ENCODE assay signal across 8 mouse cellular contexts in the genomic region with DNA sequence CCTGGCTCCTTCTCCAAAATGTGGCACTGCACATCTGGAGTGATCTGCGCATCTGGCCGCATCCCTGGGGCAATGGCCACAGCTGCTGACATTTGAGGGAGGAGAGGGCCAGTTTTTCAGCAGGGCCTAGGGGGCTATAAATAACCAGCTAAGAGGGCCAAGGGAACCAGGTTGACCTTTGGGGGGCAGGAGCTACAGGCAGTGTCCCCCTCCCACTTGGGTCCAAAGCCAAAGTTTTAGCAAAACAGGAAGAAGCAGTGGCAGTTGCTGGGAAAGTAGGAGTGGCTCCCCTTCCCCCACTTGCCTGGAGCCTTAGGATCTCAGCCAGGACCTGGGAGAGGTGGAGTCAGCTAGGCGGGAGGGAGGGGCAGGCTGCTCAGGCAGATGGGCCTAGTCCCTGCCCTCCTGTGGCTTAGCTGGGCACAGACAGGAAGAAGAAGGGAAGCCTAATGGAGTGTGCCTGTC. TPM values are rescaled to one million over a fixed set of nuclear protein-coding genes. Genes with fewer than 3 reads are reported as not detected.
DNase-seq lines count a peak whose midpoint lies in the region; ATAC-seq lines count a peak whose summit lies in the region.
"Had no signal": no experiment of that assay in that cellular context is flagged by ENCODE, and none has a peak within 500 bp of the region (broad histone marks: within the 10 kb centered on the region; RNA-seq: fewer than 3 reads in every experiment).

No protein-coding gene starts in this region.

- H3K4me3 ChIP-seq in heart, embryonic 14.5 days (ENCODE audit: control insufficient read depth in 1 of 2, insufficient read depth in 1 of 2, low read depth in 1 of 2, low read length in 2 of 2): no peak overlapping the region
- H3K4me3 ChIP-seq: erythroblast, embryonic 14.5 days had no signal

- H3K27ac ChIP-seq in heart, embryonic 14.5 days (replicated peaks in 1 of 2; ENCODE audit: control insufficient read depth in 1 of 2, insufficient read depth in 1 of 2, low read depth in 2 of 2, low read length in 2 of 2): peak overlapping the region; percentile 34 to 41; a peak in 3 of 4 replicates

- no peak overlapping the region for H3K4me2 ChIP-seq in heart, embryonic 14.5 days (ENCODE audit: low read length)

- intact Hi-C loops in left cerebral cortex, postnatal 14 days (cut with DNase I): no loop called here

- no peaks in the 10 kb centered on the region for H3K36me3 ChIP-seq in heart, embryonic 14.5 days (ENCODE audit: control insufficient read depth, insufficient read depth, low read length)

- peak; percentile 61 for DNase-seq in R1 (ENCODE audit: low read depth, low spot score)
- peak; percentile 74 for DNase-seq in embryo, embryonic 11 days
- DNase-seq in kidney, postnatal 14 days: peak; percentile 92
- DNase-seq in lung, postnatal 36 days: peak; percentile 94
- DNase-seq in left cerebral cortex, postnatal 14 days (ENCODE audit: low spot score in 2 of 2): no peak
- no peak for DNase-seq in frontal cortex, adult 2 months (ENCODE audit: extremely low spot score in 1 of 2, low spot score in 1 of 2)

- no peaks in the 10 kb centered on the region for H3K27me3 ChIP-seq in heart, embryonic 14.5 days (ENCODE audit: control insufficient read depth, insufficient read depth, low read length)

- H3K4me1 ChIP-seq in heart, embryonic 14.5 days (ENCODE audit: control insufficient read depth in 2 of 2, insufficient read depth in 2 of 2, low read length in 2 of 2): peaks cover 31 to 36% of the 10 kb centered on the region in 2 experiments

- 18% methylated on average over 3 of the region's 3 CpGs for WGBS in heart, embryonic 14.5 days

- peak; percentile 76 for ATAC-seq in heart, embryonic 14.5 days (ENCODE audit: insufficient number of reproducible peaks, insufficient read depth, low FRiP score, low read depth)

- no peak overlapping the region; the same call in 1 of the 2 replicates for H3K9ac ChIP-seq in heart, embryonic 14.5 days (ENCODE audit: low read length)

- no peaks in the 10 kb centered on the region for H3K9me3 ChIP-seq in heart, embryonic 14.5 days (ENCODE audit: control insufficient read depth, low read length)

RNA-seq across cellular contexts. Expression of a gene that starts 4.3 kb away (rescaled TPM):
- polyA plus RNA-seq in heart, embryonic 14.5 days (2014; fragmentation: Nextera tagmentation; extraction: Ambion mirVana): 25.7 and 26.7 TPM in 2 replicates
- 10 to 100 TPM; 23.7 to 25.9 TPM for total RNA-seq in left cerebral cortex, postnatal 14 days (2021)
- polyA plus RNA-seq in frontal cortex, adult 2 months (2012; rRNA removed): 50.2 and 57.5 TPM in 2 replicates

Comparison
In these comparisons a context has a peak if more than half of its experiments do, and no peak if none do; other contexts are left out.
1. DNase-seq: peak in R1 (single experiment), embryo, embryonic 11 days (single experiment), kidney, postnatal 14 days (single experiment) and lung, postnatal 36 days (single experiment); none in left cerebral cortex, postnatal 14 days (0 of 2) and frontal cortex, adult 2 months (0 of 2).